Mouse (Mus musculus): ENCODE measurements around the gene Olfr342.

Olfr342 gene

DNA sequence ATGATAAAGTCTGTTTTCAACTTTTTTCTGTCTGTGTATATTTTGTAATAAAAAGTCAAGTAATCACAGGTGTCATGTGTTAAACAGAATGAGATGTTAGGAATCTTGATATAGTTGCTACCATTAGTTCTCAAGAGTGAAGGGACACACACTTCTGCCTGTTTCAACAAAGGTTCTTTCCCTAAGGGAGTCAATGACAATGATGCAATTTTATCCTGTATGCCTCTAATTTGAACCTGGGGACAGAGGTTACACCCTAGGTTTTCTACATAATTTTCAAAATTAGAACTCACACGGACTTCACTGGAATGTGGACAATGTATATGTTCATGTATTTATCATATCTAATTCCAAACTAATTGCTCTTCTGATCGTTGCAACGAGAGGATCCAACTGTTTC, at the start of gene Olfr342:
Gene Olfr342 (plus strand): TSS at position 301 of the 400 bp plus-strand sequence.
- no peak for DNase-seq (ENCODE audit: low read depth in 2 of 2, low spot score in 2 of 2)

DNA sequence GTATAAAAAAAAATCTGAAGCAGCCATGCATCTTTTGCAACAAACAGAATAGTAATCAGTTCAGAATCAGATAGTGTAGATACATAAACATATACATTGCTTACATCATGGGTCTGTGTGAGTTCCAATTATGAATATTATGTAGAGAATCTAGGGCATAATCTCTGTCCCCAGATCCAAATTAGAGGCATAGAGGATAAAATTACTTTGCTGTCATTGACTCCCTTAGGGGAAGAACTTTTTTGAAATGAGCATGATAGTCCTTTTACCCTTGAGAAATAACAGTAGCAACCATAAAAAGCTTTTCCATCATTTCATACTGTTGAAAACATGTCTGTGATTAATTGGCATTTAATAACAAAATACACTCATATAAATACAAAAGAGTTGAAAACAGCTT, 42.4 kb upstream of the Olfr342 start, which contains the start of gene Olfr341:
Gene Olfr341 (minus strand): TSS at position 101 of the 400 bp plus-strand sequence.
- no peak for DNase-seq (ENCODE audit: low read depth in 2 of 2, low spot score in 2 of 2)

DNA sequence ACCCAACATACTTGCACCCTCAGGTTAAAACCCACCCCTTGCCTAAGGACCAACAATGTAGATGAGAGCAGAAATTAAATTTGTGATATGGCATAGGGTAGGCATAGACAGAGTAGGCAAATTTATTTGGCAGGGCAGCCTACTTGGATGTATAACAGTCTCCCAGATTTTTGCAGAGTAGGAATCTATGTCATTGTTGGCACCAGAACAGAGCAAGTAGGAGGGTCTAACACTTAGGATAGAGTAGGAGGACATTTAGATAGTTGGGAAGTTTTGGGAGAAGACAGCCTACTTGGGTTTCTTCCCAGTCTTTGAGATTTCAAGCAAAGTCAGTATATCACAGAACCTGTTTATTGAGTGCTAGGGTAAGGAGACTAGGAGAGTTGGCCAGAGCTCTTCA, 40.4 kb downstream of the Olfr342 start:
- no peak for DNase-seq (ENCODE audit: low read depth in 2 of 2, low spot score in 2 of 2)

- DNase-seq (ENCODE audit: low read depth in 2 of 2, low spot score in 2 of 2): no peak
Observed at GRCm38 (mm10) chr2:36566362-36566761, 41.6 kb downstream of the Olfr342 start, which contains the start of gene Olfr344. Gene Olfr344 (plus strand): TSS chr2:36566662.

DNA sequence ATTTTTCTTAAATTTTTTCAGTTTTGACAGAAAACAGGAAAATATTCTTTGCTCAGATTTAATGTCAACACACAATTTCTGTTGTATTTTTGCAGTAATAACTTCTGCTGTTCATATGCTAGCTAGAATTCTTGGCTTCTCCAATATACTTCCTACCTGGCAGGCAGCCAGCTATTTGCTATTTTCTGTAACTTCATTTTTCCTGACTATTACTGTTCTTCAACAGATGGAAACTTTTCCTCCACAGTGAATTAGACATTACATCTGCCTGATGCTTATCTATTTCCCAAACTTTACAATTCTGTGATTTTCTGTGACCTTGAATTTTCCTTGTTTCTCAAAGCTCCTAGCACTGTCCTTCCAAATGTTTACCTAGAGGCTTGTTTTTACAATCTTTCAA, 42.2 kb downstream of the Olfr342 start:
- DNase-seq (ENCODE audit: low read depth in 2 of 2, low spot score in 2 of 2): no peak

DNA sequence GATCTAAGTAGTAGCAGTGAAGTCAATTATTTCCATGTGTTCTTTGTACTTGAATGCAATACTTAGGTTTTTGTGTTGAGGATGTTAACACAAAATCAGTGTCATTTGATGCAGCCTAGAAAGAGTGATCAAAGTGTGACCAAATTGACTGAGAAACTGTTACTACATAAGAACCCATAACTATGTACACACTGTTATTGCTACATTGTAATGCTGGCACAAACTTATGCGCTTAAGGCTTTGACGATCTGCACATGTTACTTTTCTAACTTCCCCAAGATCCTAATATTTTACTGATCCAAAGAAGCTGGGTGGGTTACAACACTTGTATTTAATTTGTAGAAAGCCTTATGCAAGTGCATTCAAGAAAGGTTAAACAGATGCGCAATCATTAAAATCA, 43.0 kb downstream of the Olfr342 start:
- no peak for DNase-seq (ENCODE audit: low read depth in 2 of 2, low spot score in 2 of 2)

Measured in CD8-positive naive resting alpha-beta T cell, adult 2 months (primary cell).